Mouse (Mus musculus): ENCODE measurements around the gene Gipc2.

The Gipc2 gene

GRCm38 (mm10) chr3:152068311-152068710 lies 97.7 kb downstream of the Gipc2 start:
- DNase-seq (ENCODE audit: low spot score), result no peak

GRCm38 (mm10) chr3:152066696-152067095 lies 99.3 kb downstream of the Gipc2 start:
- no peak for DNase-seq (ENCODE audit: low spot score)

GRCm38 (mm10) chr3:152065806-152066205 lies 100.2 kb downstream of the Gipc2 start:
- no peak for DNase-seq (ENCODE audit: low spot score)

DNA sequence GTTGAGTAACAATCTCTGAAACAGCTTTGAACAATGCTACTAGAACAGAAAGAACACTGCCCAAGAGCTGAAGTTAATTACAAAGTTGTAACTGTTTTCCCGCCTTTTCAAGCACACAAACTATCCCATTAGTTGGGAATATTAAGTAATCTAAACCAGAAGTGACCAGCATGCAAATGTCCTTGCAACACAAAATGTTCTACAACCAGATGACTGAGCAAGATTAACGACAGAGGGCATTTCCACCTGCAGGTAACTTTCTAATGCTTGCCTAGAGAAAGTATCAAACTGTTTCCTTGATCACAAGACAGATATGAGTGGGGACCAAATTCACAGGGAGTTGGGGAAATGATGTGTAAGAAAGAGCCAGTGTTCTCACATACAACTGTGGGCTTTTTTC lies 101.9 kb downstream of the Gipc2 start:
- no peak for DNase-seq (ENCODE audit: low spot score)

DNA sequence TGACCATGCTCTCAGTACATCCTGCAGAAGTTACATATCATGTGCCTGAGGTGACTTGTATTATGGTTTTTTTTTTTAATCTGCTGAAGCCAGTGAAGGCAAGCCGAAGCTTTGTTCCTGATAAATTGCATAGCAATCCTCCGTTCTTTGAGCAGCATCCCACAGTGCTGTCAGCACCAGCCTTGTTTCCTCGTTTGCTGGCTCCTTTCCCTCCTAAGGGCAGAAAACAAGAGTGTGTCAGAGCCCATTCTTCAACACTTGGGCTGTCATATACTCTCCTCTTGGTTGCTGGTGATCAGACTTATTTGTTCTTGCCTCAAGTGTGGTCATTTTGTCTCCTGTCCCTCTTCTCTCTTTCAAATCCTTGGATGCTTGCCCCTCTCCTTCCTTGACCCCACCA lies 103.2 kb downstream of the Gipc2 start:
- DNase-seq (ENCODE audit: low spot score), result no peak

- DNase-seq (ENCODE audit: low spot score), result no peak
Observed at GRCm38 (mm10) chr3:152061145-152061544, 104.9 kb downstream of the Gipc2 start.

- DNase-seq (ENCODE audit: low spot score), result no peak
Observed at GRCm38 (mm10) chr3:152058235-152058634, 107.8 kb downstream of the Gipc2 start.

DNA sequence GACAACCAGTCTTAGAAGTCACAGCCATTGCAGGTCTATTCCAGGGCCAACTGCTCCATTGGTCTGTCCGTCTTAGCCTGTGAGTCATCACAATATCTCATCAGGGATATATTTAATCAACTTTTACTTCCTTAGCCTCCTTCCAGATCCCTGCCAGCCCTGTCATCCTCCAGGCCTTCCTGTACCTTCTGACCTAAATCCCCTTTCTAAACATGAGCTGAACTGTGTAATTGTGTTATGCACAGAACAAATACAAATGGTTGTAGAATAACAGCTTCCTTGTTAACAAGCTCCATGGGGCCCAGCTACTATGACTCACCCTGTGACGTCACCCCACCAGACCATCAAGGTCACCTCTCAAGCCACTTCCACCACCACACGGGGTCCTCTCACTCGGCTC lies 111.8 kb downstream of the Gipc2 start:
- DNase-seq (ENCODE audit: low spot score), result no peak

DNA sequence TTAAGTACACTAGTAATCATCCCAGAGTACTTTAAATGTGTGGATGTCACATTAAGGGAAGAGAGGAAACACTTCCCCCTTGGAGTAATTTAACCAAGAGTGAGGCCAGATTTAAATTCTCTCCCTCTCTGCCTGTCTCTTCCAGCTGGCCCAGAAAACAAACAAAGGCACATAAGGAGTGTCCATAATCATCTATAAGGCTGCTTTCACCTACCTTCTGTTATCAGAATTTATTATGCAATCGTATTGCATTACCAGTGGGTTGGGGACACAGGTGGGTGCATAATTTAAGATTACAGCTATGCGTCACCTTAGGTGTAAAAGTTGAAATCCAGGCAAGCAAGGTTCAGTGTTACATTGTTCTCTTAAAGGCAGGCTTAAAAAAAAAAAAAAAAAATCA lies 114.1 kb downstream of the Gipc2 start:
- DNase-seq (ENCODE audit: low spot score), result no peak

- DNase-seq (ENCODE audit: low spot score), result no peak
Observed at GRCm38 (mm10) chr3:152047914-152048313, 118.1 kb downstream of the Gipc2 start.

GRCm38 (mm10) chr3:152046895-152047294 lies 119.1 kb downstream of the Gipc2 start:
- no peak for DNase-seq (ENCODE audit: low spot score)
